Mouse (Mus musculus): ENCODE results near the gene Tbc1d32. TPM values are rescaled to one million over a fixed set of nuclear protein-coding genes. Genes with fewer than 3 reads are reported as not detected.
A peak's percentile ranks its signal among the peaks of the same experiment; 100 is the strongest.

The Tbc1d32 gene
- polyA plus RNA-seq (2011; ENCODE audit: insufficient read depth, insufficient read length, low replicate concordance, missing spikeins), result 1.4 TPM in 1 of 2 replicates, not detected in the other

DNA sequence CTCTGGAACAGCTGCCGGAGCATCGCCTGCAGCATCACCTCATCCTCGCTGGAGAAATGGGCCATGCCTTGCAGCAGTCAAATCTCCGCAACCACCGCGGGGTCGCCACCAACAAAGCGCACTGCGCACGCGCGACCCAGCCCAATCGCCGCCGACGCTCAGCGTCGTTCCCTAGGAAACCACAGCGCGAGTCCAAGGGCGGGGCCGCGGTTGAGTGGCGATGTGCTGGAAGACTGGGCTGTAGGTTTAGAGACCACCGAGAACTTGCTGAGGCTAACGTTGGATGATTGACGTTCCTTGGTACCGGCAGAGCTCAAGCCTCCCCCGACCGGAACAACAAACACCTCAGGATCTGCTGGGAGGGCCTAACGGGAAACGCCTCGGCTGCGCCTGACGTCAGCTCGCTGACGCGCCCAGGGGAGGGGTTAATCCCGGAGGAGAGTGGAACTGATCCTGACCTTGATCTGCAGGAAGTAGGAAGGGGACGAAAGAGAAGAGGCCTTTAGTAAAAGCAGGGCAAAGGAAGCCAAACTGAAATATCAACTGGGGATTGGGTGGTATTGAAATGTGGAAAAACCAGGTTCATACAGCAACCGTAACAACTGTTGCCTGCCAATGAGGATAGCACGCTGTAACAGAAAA lies at the start of gene Tbc1d32:
Tbc1d32 (minus strand) TSS at position 122 of the 642 bp plus-strand sequence.
- Histone ChIP-seq H3K4me3 (replicated peaks; ENCODE audit: control insufficient read depth, low read depth, low read length) (peak within 1 kb of the TSS; percentile 75), H3K27ac (ENCODE audit: control insufficient read depth, insufficient read depth, low read depth, low read length, poor library complexity) (peak within 1 kb of the TSS; percentile 31), H3K4me1 (ENCODE audit: control insufficient read depth, insufficient read depth, low read length) (no peaks in the 10 kb centered on the region)
- 3% methylated on average over 42 of the region's 42 CpGs for WGBS
- TF ChIP-seq CTCF (IDR thresholded peaks at IDR 0.05; ENCODE audit: control insufficient read depth, insufficient read depth, low read length), result no peak
- TF ChIP-seq POLR2A (IDR thresholded peaks at IDR 0.05; ENCODE audit: borderline replicate concordance, control insufficient read depth, low read depth, low read length), result peak; percentile 49; the same call in 1 of the 2 replicates

- WGBS, result 73% methylated on average over 8 of the region's 8 CpGs
- TF ChIP-seq CTCF (IDR thresholded peaks at IDR 0.05; ENCODE audit: control insufficient read depth, insufficient read depth, low read length) (no peak), POLR2A (IDR thresholded peaks at IDR 0.05; ENCODE audit: borderline replicate concordance, control insufficient read depth, low read depth, low read length) (no peak)
- H3K4me1 ChIP-seq (ENCODE audit: control insufficient read depth, insufficient read depth, low read length), result no peaks in the 10 kb centered on the region
- no peak overlapping the region for H3K27ac ChIP-seq (ENCODE audit: control insufficient read depth, insufficient read depth, low read depth, low read length, poor library complexity)
- no peak overlapping the region for H3K4me3 ChIP-seq (replicated peaks; ENCODE audit: control insufficient read depth, low read depth, low read length)
These were observed 666 bp downstream of the Tbc1d32 start for GRCm38 (mm10) chr10:56227771-56228275.

- Histone ChIP-seq H3K27ac (ENCODE audit: control insufficient read depth, insufficient read depth, low read depth, low read length, poor library complexity) (no peak overlapping the region), H3K4me3 (replicated peaks; ENCODE audit: control insufficient read depth, low read depth, low read length) (no peak overlapping the region), H3K4me1 (ENCODE audit: control insufficient read depth, insufficient read depth, low read length) (no peaks in the 10 kb centered on the region)
- WGBS, result 79% methylated on average over 3 of the region's 3 CpGs
- TF ChIP-seq POLR2A (IDR thresholded peaks at IDR 0.05; ENCODE audit: borderline replicate concordance, control insufficient read depth, low read depth, low read length) (no peak), CTCF (IDR thresholded peaks at IDR 0.05; ENCODE audit: control insufficient read depth, insufficient read depth, low read length) (no peak)
These were observed 12.7 kb downstream of the Tbc1d32 start for GRCm38 (mm10) chr10:56215797-56216196.

DNA sequence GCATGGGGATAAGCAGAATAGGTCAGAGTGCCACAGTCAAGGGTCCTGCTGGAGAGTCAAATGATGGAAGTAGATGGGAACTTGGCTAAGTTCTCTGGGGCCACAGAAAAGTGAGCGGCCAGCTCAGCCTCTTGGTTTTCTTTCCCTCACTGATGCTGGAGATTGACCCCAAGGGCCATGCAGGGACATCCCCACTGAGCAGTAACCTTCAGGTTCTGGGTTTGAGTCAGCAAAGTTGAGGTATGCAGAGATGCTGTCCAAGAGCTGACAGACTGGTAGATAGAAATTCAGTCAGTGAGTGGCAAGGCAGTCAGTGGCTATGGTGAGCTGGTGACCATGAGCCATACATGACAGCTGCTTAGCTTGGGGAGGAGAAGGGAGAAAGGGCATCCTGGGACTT lies 18.1 kb downstream of the Tbc1d32 start:
- Histone ChIP-seq H3K27ac (ENCODE audit: control insufficient read depth, insufficient read depth, low read depth, low read length, poor library complexity) (no peak overlapping the region), H3K4me1 (ENCODE audit: control insufficient read depth, insufficient read depth, low read length) (no peaks in the 10 kb centered on the region), H3K4me3 (replicated peaks; ENCODE audit: control insufficient read depth, low read depth, low read length) (no peak overlapping the region)
- 100% methylated on average over 1 of the region's 1 CpGs for WGBS
- TF ChIP-seq CTCF (IDR thresholded peaks at IDR 0.05; ENCODE audit: control insufficient read depth, insufficient read depth, low read length) (no peak), POLR2A (IDR thresholded peaks at IDR 0.05; ENCODE audit: borderline replicate concordance, control insufficient read depth, low read depth, low read length) (no peak)

DNA sequence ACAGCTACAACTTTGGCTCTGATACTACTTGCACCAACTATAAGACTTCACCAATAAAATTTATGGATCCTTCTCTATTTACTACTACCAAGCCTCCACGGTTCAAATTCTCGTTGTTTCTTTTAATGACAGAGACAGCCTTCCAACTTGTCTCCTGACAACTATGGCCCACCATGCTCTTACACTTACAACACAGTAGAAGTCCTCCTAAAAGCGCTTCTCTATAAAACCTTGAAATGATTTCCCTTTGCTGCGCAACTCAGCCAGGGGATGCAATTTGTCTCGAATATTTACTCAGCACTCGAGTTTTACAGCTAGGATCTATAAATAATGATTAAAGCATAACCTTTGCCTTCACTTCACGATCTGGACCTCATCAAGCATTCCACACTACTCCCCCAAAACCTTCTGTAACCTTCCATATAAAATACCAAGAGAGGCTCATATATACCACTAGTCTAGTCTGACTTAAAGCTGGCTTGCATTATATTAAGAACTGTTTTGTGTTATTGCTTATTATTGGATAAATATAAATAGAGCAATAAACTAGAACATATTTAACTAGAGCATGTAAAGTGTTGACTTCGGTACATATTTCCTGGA lies 21.6 kb downstream of the Tbc1d32 start:
- TF ChIP-seq CTCF (IDR thresholded peaks at IDR 0.05; ENCODE audit: control insufficient read depth, insufficient read depth, low read length) (no peak), POLR2A (IDR thresholded peaks at IDR 0.05; ENCODE audit: borderline replicate concordance, control insufficient read depth, low read depth, low read length) (no peak)
- Histone ChIP-seq H3K4me3 (replicated peaks; ENCODE audit: control insufficient read depth, low read depth, low read length) (no peak overlapping the region), H3K27ac (ENCODE audit: control insufficient read depth, insufficient read depth, low read depth, low read length, poor library complexity) (no peak overlapping the region), H3K4me1 (ENCODE audit: control insufficient read depth, insufficient read depth, low read length) (no peaks in the 10 kb centered on the region; the same call in 1 of the 2 replicates)
- 85% methylated on average over 8 of the region's 8 CpGs for WGBS

- WGBS, result 83% methylated on average over 2 of the region's 2 CpGs
- Histone ChIP-seq H3K27ac (ENCODE audit: control insufficient read depth, insufficient read depth, low read depth, low read length, poor library complexity) (no peak overlapping the region), H3K4me1 (ENCODE audit: control insufficient read depth, insufficient read depth, low read length) (no peaks in the 10 kb centered on the region; the same call in 1 of the 2 replicates), H3K4me3 (replicated peaks; ENCODE audit: control insufficient read depth, low read depth, low read length) (no peak overlapping the region)
- TF ChIP-seq POLR2A (IDR thresholded peaks at IDR 0.05; ENCODE audit: borderline replicate concordance, control insufficient read depth, low read depth, low read length), result no peak
- TF ChIP-seq CTCF (IDR thresholded peaks at IDR 0.05; ENCODE audit: control insufficient read depth, insufficient read depth, low read length), result no peak
These were observed 24.1 kb downstream of the Tbc1d32 start for GRCm38 (mm10) chr10:56204348-56204747.

GRCm38 (mm10) chr10:56199902-56200301 lies 28.6 kb downstream of the Tbc1d32 start:
- Histone ChIP-seq H3K4me3 (replicated peaks; ENCODE audit: control insufficient read depth, low read depth, low read length) (no peak overlapping the region), H3K27ac (ENCODE audit: control insufficient read depth, insufficient read depth, low read depth, low read length, poor library complexity) (no peak overlapping the region), H3K4me1 (ENCODE audit: control insufficient read depth, insufficient read depth, low read length) (no peaks in the 10 kb centered on the region; the same call in 1 of the 2 replicates)
- no peak for TF ChIP-seq POLR2A (IDR thresholded peaks at IDR 0.05; ENCODE audit: borderline replicate concordance, control insufficient read depth, low read depth, low read length)
- TF ChIP-seq CTCF (IDR thresholded peaks at IDR 0.05; ENCODE audit: control insufficient read depth, insufficient read depth, low read length), result no peak

DNA sequence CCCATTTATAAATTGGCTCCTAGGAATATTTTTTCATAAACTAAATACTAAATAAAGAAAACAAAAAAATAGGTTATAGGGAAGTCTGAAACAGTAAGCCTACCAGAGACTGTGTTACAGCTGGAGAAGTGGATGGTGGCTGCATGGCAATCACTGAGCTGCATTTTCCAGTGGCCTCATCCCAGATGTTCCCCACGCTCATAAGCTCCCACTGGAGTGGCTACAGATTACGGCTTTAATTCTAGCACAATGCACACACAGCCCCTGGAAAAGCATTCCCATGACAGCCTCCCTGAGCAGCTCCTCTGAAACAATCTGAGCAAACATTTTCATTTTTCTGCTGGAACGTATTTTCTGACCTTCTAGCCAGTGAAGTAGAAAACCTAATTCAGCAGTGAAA lies 29.8 kb downstream of the Tbc1d32 start:
- TF ChIP-seq POLR2A (IDR thresholded peaks at IDR 0.05; ENCODE audit: borderline replicate concordance, control insufficient read depth, low read depth, low read length) (no peak), CTCF (IDR thresholded peaks at IDR 0.05; ENCODE audit: control insufficient read depth, insufficient read depth, low read length) (no peak)
- Histone ChIP-seq H3K4me3 (replicated peaks; ENCODE audit: control insufficient read depth, low read depth, low read length) (no peak overlapping the region), H3K4me1 (ENCODE audit: control insufficient read depth, insufficient read depth, low read length) (no peaks in the 10 kb centered on the region; the same call in 1 of the 2 replicates), H3K27ac (ENCODE audit: control insufficient read depth, insufficient read depth, low read depth, low read length, poor library complexity) (no peak overlapping the region)
- WGBS, result 78% methylated on average over 3 of the region's 3 CpGs
